Mouse (Mus musculus) inflammation-experienced regulatory T-cells (primary cell): ENCODE results near the gene Dcst1. TPM values are rescaled to one million over a fixed set of nuclear protein-coding genes. Genes with fewer than 3 reads are reported as not detected.

Experiments used
- polyA plus RNA-seq, 2 experiments: library from polyadenylated mRNA; unstranded; fragments of 100-300 nt; shearing (Covaris generic); gene quantifications; one replicate each; pipeline ENCODE4 v1.2.1; 2017

Gene Dcst1
- polyA plus RNA-seq: under 1 TPM; 0.32 to 0.40 TPM

GRCm38 (mm10) chr3:89365153-89365485 lies at the start of gene Dcst1:
Dcst1 (minus strand) TSS chr3:89365253.

GRCm38 (mm10) chr3:89411490-89412393 lies 46.7 kb upstream of the Dcst1 start, which contains the start of gene Flad1:
Flad1 (minus strand) TSS chr3:89411870.

GRCm38 (mm10) chr3:89402693-89403092 lies 37.6 kb upstream of the Dcst1 start, which contains the start of gene Lenep:
Lenep (minus strand) TSS chr3:89402793.

GRCm38 (mm10) chr3:89394006-89394893 lies 29.2 kb upstream of the Dcst1 start, which contains the start of gene Zbtb7b:
Zbtb7b (minus strand) TSS chr3:89394776.

GRCm38 (mm10) chr3:89361675-89362074 lies 3.4 kb downstream of the Dcst1 start, which contains the start of gene Dcst2:
Dcst2 (plus strand) TSS chr3:89361975.

GRCm38 (mm10) chr3:89349869-89350501 lies 15.1 kb downstream of the Dcst1 start, which contains the start of gene Adam15:
Adam15 (minus strand) TSS chr3:89349996.

GRCm38 (mm10) chr3:89337721-89338578 lies 27.1 kb downstream of the Dcst1 start, which contains the start of gene Efna4:
Efna4 (minus strand) TSS chr3:89338028.

GRCm38 (mm10) chr3:89322514-89323165 lies 42.4 kb downstream of the Dcst1 start, which contains the start of gene Efna3:
Efna3 (minus strand) TSS chr3:89322965.

Other genes starting within 250 kb of the Dcst1 start
- 1 to 10 TPM in 1 of 2 experiments, not detected in 1; 1.8 TPM for gene Pklr, start 229.1 kb downstream of the Dcst1 start, polyA plus RNA-seq
- gene Hcn3, start 205.1 kb downstream of the Dcst1 start, polyA plus RNA-seq: 1 to 10 TPM in 1 of 2 experiments, under 1 TPM in 1; 0.76 to 2.1 TPM
- 100 to 1,000 TPM; 115 to 129 TPM for gene Clk2, start 200.5 kb downstream of the Dcst1 start, polyA plus RNA-seq
- gene Scamp3, start 187.8 kb downstream of the Dcst1 start, polyA plus RNA-seq: 100 to 1,000 TPM; 257 to 293 TPM
- gene Fam189b, start 182.1 kb downstream of the Dcst1 start, polyA plus RNA-seq: 100 to 1,000 TPM; 204 to 228 TPM
- gene Gba, start 162.3 kb downstream of the Dcst1 start, polyA plus RNA-seq: 100 to 1,000 TPM; 120 to 135 TPM
- gene Thbs3, start 150.1 kb downstream of the Dcst1 start, polyA plus RNA-seq: 1 to 10 TPM in 1 of 2 experiments, under 1 TPM in 1; 0.88 to 1.6 TPM
- gene Mtx1, start 138.2 kb downstream of the Dcst1 start, polyA plus RNA-seq: 100 to 1,000 TPM; 121 to 126 TPM
- 1 to 10 TPM in 1 of 2 experiments, not detected in 1; 1.2 TPM for gene Muc1, start 136.2 kb downstream of the Dcst1 start, polyA plus RNA-seq
- gene Krtcap2, start 119.3 kb downstream of the Dcst1 start, polyA plus RNA-seq: 100 to 1,000 TPM; 235 to 244 TPM
- gene Trim46, start 118.9 kb downstream of the Dcst1 start, polyA plus RNA-seq: 1 to 10 TPM; 3.0 to 3.5 TPM
- gene Dpm3, start 105.9 kb downstream of the Dcst1 start, polyA plus RNA-seq: 10 to 100 TPM; 84.5 to 92.4 TPM
- gene Slc50a1, start 94.7 kb downstream of the Dcst1 start, polyA plus RNA-seq: 100 to 1,000 TPM; 239 to 241 TPM
- not detected for gene Efna1, start 84.1 kb downstream of the Dcst1 start, polyA plus RNA-seq
- gene Efna3, start 42.3 kb downstream of the Dcst1 start, polyA plus RNA-seq: under 1 TPM in 1 of 2 experiments, not detected in 1; 0.49 TPM
- gene Efna4, start 27.2 kb downstream of the Dcst1 start, polyA plus RNA-seq: under 1 TPM; 0.42 to 0.82 TPM
- 10 to 100 TPM; 24.1 to 31.4 TPM for gene Adam15, start 15.3 kb downstream of the Dcst1 start, polyA plus RNA-seq
- gene Dcst2, start 3.3 kb downstream of the Dcst1 start, polyA plus RNA-seq: under 1 TPM; 0.27 to 0.37 TPM
- gene Zbtb7b, start 29.5 kb upstream of the Dcst1 start, polyA plus RNA-seq: 10 to 100 TPM; 45.3 to 49.2 TPM
- gene Lenep, start 37.5 kb upstream of the Dcst1 start, polyA plus RNA-seq: 1 to 10 TPM in 1 of 2 experiments, not detected in 1; 1.8 TPM
- 10 to 100 TPM; 54.6 to 58.7 TPM for gene Flad1, start 46.6 kb upstream of the Dcst1 start, polyA plus RNA-seq
- gene Cks1b, start 53.1 kb upstream of the Dcst1 start, polyA plus RNA-seq: 10 to 100 TPM; 13.5 to 16.3 TPM
- 10 to 100 TPM; 69.6 to 83.1 TPM for gene Shc1, start 53.2 kb upstream of the Dcst1 start, polyA plus RNA-seq
- gene Pygo2, start 65.0 kb upstream of the Dcst1 start, polyA plus RNA-seq: 10 to 100 TPM; 76.0 to 78.7 TPM
- 100 to 1,000 TPM; 113 to 129 TPM for gene Pbxip1, start 71.5 kb upstream of the Dcst1 start, polyA plus RNA-seq
- 10 to 100 TPM; 17.2 to 17.9 TPM for gene Pmvk, start 89.3 kb upstream of the Dcst1 start, polyA plus RNA-seq
- gene Kcnn3, start 154.9 kb upstream of the Dcst1 start, polyA plus RNA-seq: under 1 TPM; 0.04 to 0.12 TPM